Mouse (Mus musculus): ENCODE measurements around the gene H1fnt.

The H1fnt gene

GRCm38 (mm10) chr15:98257193-98257592 lies at the start of gene H1fnt:
H1fnt (minus strand) TSS chr15:98257293.
- DNase-seq (ENCODE audit: low read depth, low spot score) = no peak

GRCm38 (mm10) chr15:98295628-98296551 lies 38.8 kb upstream of the H1fnt start, which contains the start of gene Zfp641:
Zfp641 (minus strand) TSS chr15:98296161.
- DNase-seq (ENCODE audit: low read depth, low spot score) = peak; percentile 28

- DNase-seq (ENCODE audit: low read depth, low spot score) = no peak
Observed at GRCm38 (mm10) chr15:98293651-98294050, 36.6 kb upstream of the H1fnt start.

GRCm38 (mm10) chr15:98288566-98288965 lies 31.5 kb upstream of the H1fnt start:
- DNase-seq (ENCODE audit: low read depth, low spot score) = no peak

- DNase-seq (ENCODE audit: low read depth, low spot score) = no peak
Observed at GRCm38 (mm10) chr15:98286418-98286817, 29.3 kb upstream of the H1fnt start.

DNA sequence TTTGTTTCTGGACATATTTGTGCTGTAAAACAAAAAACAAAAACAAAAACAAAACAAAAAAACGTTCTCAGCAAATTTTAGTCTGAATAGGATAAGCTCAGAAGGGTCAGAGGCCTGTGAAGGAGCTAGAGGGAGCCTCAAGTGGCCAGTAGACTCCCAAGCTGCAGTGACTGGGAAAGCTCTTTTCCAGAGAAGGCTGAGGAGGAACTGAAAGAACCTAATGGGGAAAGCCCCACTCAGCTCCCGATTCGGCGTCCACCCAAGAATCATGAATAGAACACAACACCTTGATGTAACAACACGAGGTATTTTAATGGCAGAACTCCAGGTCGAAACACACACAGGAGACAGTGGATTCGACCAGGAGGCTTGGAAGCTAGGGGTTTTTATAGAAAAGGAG lies 683 bp upstream of the H1fnt start:
- DNase-seq (ENCODE audit: low read depth, low spot score) = no peak

DNA sequence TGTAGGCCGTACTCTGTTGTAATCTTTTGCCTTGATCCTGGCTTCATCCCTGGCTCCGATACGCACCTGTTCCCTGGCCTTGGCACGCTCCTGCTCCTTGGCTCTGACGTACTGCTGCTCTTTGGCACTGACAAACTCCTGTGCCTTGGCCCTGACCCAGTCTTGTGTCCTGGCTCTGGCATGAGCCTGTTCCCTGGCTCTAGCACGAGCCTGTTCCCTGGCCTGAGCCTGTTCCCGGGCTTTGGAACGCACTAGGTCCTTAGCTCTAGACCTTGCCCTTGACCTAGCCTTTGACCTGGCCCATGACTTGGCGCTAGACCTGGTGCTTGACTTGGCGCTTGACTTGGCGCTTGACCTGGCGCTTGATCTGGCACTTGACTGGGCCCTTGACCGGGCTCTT lies 822 bp downstream of the H1fnt start:
- DNase-seq (ENCODE audit: low read depth, low spot score) = no peak

- DNase-seq (ENCODE audit: low read depth, low spot score) = no peak
Observed at GRCm38 (mm10) chr15:98235442-98235841, 21.7 kb downstream of the H1fnt start.

DNA sequence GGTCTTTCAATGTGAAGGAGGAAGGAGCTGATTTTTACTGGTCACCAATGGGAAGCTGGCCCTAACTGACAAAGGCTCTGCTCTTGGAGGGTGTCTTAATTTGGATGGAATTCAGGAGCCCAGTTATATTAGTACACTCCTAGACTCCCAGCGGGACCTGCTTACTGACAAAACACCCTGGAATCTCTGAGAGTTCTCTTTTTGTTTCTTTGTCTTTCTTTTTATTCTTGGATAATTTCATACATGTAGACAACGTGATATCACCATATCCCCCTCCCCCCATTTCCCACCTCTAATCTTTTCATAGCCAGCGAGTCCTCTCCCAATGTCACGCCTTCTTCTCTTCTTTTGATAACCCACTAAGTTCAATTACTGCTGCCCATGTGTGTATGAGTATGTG lies 22.7 kb downstream of the H1fnt start, which contains the start of gene Olfr286:
Gene Olfr286, minus strand, starts transcription at position 101 of the 400 bp plus-strand sequence.
- no peak for DNase-seq (ENCODE audit: low read depth, low spot score)

GRCm38 (mm10) chr15:98226096-98226495 lies 31.0 kb downstream of the H1fnt start:
- no peak for DNase-seq (ENCODE audit: low read depth, low spot score)

DNA sequence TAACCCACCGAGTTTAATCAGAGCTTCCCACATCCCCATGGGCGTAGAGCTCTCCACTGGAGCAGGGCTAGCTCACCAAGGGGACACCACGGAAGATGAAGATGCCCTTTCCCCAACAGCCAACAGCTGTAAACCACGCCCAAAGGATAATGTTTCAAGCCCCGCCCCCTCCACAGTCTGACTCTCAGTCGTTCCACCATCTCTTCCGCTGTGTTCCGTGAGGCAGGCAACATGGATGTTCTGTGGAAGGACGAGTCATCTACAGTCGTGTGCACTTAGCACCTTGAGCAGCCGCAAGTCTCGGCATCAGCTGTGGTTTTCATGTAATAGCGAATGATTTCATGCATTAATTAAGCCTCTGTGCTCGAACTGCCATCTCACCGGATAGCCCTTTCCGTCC lies 31.5 kb downstream of the H1fnt start:
- no peak for DNase-seq (ENCODE audit: low read depth, low spot score)

- DNase-seq (ENCODE audit: low read depth, low spot score) = no peak
Observed at GRCm38 (mm10) chr15:98222377-98222776, 34.7 kb downstream of the H1fnt start.

DNA sequence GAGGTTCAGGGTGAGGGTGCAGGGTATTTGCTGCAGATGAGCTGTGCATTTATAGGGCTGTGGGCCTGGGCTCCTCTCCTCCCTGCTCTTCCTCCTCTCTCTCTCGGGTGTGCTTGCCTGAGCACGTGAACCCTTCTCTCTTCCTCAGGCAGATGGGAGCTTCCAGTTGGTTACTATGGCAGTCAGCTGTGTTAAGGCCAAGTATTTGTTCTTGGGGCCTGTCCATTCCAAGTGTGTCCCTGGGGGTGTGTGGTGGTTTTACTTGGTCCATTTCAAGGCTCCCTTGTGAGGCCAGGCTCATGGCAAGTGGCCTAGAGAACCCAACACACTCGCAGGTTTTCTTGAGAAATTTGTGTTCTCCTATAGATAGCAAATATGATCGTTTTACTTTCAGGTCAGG lies 36.2 kb downstream of the H1fnt start, which contains the start of the genes Gm44579 and Olfr287:
Gene Gm44579, minus strand, starts transcription at position 101 of the 400 bp plus-strand sequence.
Gene Olfr287, minus strand, starts transcription at position 180 of the 400 bp plus-strand sequence.
- DNase-seq (ENCODE audit: low read depth, low spot score) = no peak

DNA sequence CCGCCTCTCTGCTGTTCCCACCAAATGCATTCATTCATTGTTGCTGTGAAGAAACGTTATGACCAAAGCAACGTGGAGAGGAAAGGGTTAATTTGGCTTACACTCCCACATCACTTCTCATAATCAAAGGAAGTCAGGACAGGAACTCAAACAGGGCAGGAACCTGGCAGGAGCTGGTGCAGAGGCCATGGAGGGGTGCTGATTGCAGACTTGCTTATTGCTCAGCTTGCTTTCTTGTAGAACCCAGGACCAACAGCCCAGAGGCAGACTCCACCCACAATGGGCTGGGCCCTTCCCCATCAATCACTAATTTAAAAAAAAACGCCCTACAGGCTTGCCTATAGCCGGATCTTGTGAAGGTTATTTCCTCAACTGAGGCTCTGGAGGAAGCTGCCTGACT lies 43.0 kb downstream of the H1fnt start:
- no peak for DNase-seq (ENCODE audit: low read depth, low spot score)

- no peak for DNase-seq (ENCODE audit: low read depth, low spot score)
Observed at GRCm38 (mm10) chr15:98213336-98213870, 43.7 kb downstream of the H1fnt start.

DNA sequence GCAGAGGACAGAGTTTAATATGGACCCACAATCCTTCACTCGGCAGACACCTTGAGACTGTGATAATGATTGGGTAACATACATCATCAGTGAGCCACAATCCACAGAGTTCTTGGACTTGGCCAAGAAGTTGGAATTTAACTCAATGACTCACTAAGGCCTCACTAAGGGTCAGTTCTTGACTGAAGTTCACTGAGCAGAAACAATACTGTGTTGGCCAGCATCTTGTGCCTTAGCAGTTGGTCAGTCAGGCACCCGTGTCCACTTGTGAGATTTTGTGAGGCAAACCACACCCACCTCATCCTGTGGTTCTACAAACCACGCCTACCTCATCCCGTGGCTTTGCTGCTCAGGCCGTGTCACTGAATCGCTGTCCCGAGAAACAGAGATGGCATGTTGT lies 47.4 kb downstream of the H1fnt start:
- no peak for DNase-seq (ENCODE audit: low read depth, low spot score)

All from retina, postnatal 7 days (tissue).